Mouse (Mus musculus) limb, embryonic 14.5 days (tissue): ENCODE measurements around the gene Palld. TPM values are rescaled to one million over a fixed set of nuclear protein-coding genes. Genes with fewer than 3 reads are reported as not detected.

ENCODE experiments used
- ATAC-seq: fragments of 200-750 bp; cut with Nextera tagmentation; 2 replicates; pipeline ENCODE4 v1.8.0; 2017; ENCODE audit warnings: low read depth, moderate number of reproducible peaks, moderate TSS enrichment; ENCODE audit not compliant: low FRiP score
- DNase-seq: peaks from one replicate; pipeline ENCODE4 v3.0.0-alpha.2; 2015; ENCODE audit warnings: low spot score
- H3K27ac ChIP-seq: fragments of 300-500 bp; sonication (generic); replicated peaks from 2 replicates; pipeline ENCODE4 v1.5.1; 2014; ENCODE audit warnings: low read depth, mild to moderate bottlenecking, low read length, moderate library complexity, mixed read lengths
- H3K27me3 ChIP-seq: fragments of 300-500 bp; sonication (generic); 2 replicates; pipeline ENCODE4 v1.6.1; 2014; ENCODE audit warnings: low read length, mixed read lengths; ENCODE audit not compliant: control insufficient read depth, insufficient read depth
- H3K36me3 ChIP-seq: fragments of 300-500 bp; sonication (generic); 2 replicates; pipeline ENCODE4 v1.6.1; 2014; ENCODE audit warnings: mild to moderate bottlenecking, low read length, moderate library complexity, mixed read lengths; ENCODE audit not compliant: control insufficient read depth, insufficient read depth
- H3K4me1 ChIP-seq: fragments of 300-500 bp; sonication (generic); 2 replicates; pipeline ENCODE4 v1.6.1; 2014; ENCODE audit warnings: antibody characterized with exemption, low read length, mixed read lengths; ENCODE audit not compliant: control insufficient read depth, insufficient read depth
- H3K4me2 ChIP-seq: fragments of 300-500 bp; sonication (generic); replicated peaks from 2 replicates; pipeline ENCODE4 v1.6.1; 2014; ENCODE audit warnings: low read depth, mild to moderate bottlenecking, low read length, moderate library complexity; ENCODE audit not compliant: severe bottlenecking
- H3K4me3 ChIP-seq: fragments of 300-500 bp; sonication (generic); replicated peaks from 2 replicates; pipeline ENCODE4 v1.5.1; 2014; ENCODE audit warnings: low read length
- H3K9ac ChIP-seq: fragments of 300-500 bp; sonication (generic); 2 replicates; pipeline ENCODE4 v1.6.1; 2014; ENCODE audit warnings: mild to moderate bottlenecking, low read depth, low read length, moderate library complexity; ENCODE audit not compliant: severe bottlenecking
- H3K9me3 ChIP-seq: fragments of 300-500 bp; sonication (generic); 2 replicates; pipeline ENCODE4 v1.6.1; 2016; ENCODE audit warnings: low read length; ENCODE audit not compliant: control insufficient read depth
- POLR2A ChIP-seq: fragments of 200-500 bp; IDR thresholded peaks from 2 replicates; pipeline ENCODE4 v1.8.0; 2012; ENCODE audit warnings: inconsistent platforms, mild to moderate bottlenecking, moderate library complexity, borderline replicate concordance; ENCODE audit not compliant: insufficient read depth, insufficient read length; ENCODE audit errors: extremely low read depth
- WGBS: fragments of 180-500 bp; shearing (Covaris S2); extraction: QIAGEN DNeasy Blood & Tissue Kit; methylation state at CpG from one replicate; pipeline ENCODE4 v1.1.7; 2014; 5-methylcytosine and 5-hydroxymethylcytosine counted together
- polyA plus RNA-seq, 2 experiments: library from polyadenylated mRNA; depleted of rRNA in 1 of 2; stranded (reverse) in 1 of 2; unstranded in 1 of 2; fragments of >200 nt; fragmentation: Nextera tagmentation in 1 of 2; extraction: Ambion mirVana in 1 of 2; gene quantifications; 2 replicates each; pipeline versions ENCODE4 v1.2.1 to v1.2.3; 2012 to 2014

Gene Palld
- polyA plus RNA-seq, 2 experiments = 61.4 to 99.0 TPM

DNA sequence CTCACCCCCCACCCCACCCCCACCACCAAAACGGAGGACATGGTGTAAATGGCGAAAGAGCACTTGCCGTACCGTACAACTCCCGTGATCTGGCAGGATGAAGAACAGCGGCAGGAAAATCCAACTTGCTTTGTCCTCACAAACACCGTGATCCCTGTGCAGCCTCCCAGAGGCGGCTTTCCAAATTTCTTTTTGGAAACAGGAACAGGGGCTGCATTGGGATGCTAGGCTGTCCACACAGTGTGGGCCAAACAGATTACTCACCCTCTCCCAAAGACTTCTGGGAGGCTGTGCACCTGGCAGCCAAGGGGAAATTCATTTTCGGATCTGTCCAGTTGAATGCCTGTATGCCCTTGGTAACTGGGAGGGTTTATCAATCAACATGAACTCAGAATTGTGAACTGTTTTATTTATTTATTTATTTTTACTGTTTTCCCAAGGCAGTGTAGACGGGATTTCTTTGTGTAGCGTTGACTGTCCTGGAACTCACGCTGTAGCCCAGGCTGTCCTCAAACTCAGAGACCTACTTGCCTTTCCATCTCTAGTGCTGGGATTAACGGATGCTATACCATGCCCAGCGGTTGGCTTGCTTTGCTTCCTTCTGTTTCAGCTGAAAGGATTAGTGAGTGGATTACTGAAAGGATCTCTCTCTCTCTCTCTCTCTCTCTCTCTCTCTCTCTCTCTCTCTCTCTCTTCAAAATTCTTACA, 422.1 kb downstream of the Palld start:
- no peaks in the 10 kb centered on the region for H3K9me3 ChIP-seq
- no peaks in the 10 kb centered on the region for H3K27me3 ChIP-seq
- TF ChIP-seq POLR2A = no peak
- no peak overlapping the region for H3K4me3 ChIP-seq
- no peaks in the 10 kb centered on the region for H3K4me1 ChIP-seq
- no peak overlapping the region for H3K4me2 ChIP-seq
- H3K9ac ChIP-seq = no peak overlapping the region
- ATAC-seq = no peak; the same call in 1 of the 2 replicates
- no peak overlapping the region for H3K27ac ChIP-seq
- H3K36me3 ChIP-seq = no peaks in the 10 kb centered on the region
- DNase-seq = no peak
- 87% methylated on average over 14 of the region's 14 CpGs for WGBS

DNA sequence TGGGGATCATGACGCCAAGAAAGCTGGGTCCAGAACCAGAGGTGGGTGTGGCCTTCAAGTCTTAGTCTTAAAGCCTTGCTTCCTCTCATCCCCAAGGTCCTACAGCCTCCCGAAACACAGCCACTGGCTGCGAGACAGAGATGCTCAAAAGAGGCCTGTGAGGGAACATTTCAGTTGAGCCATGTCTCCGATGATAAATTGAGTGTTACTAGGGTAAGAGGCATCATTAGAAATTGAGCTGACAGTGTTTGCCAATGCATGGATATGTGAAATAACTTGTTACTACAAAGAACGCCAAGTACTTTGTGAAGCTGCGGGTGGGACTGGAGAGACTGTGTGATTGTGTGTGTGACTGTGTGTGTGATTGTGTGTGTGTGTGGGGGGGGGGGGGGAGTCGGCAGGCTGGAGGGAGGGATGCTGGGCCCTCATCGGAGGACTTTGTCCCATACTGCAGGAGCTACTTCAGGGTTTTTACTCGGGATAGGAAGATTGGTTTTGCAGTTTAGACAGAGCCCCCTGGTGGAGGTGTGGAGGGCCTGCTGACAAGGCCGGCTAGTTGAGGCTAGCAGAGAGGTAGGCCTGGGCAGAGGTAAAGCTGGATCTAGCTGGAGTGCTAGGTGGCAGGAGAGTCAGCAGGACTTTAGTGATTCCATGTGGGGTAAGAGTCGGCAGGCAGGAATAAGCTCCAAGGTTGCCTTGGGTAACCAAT, 422.8 kb downstream of the Palld start:
- Histone ChIP-seq H3K4me2 (no peak overlapping the region), H3K27ac (no peak overlapping the region), H3K4me3 (no peak overlapping the region), H3K9ac (no peak overlapping the region), H3K36me3 (no peaks in the 10 kb centered on the region), H3K4me1 (no peaks in the 10 kb centered on the region), H3K27me3 (no peaks in the 10 kb centered on the region), H3K9me3 (no peaks in the 10 kb centered on the region)
- ATAC-seq = no peak
- WGBS = 55% methylated on average over 10 of the region's 11 CpGs
- no peak for DNase-seq
- TF ChIP-seq POLR2A = no peak

DNA sequence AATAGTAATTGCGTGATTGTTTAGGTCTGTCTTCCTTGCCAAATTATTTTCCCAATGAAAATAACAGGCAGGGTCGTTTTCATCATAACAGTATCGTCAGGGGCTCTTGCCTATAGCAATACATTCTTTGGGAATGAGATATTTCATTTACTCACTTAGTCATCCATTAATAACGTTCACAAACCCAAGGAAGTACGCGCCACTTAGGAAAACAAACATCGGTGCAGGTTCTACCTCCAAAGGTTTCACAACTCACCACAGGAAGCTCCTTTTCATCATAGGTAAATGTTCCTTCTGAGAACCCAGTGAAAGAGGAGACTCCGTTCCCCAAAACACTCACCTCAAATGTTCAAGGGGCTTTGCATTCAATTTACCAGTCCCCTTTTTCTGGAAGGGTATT, 423.7 kb downstream of the Palld start:
- Histone ChIP-seq H3K27me3 (no peaks in the 10 kb centered on the region), H3K4me3 (no peak overlapping the region), H3K4me1 (no peaks in the 10 kb centered on the region), H3K36me3 (no peaks in the 10 kb centered on the region), H3K9me3 (no peaks in the 10 kb centered on the region), H3K9ac (no peak overlapping the region), H3K27ac (no peak overlapping the region), H3K4me2 (no peak overlapping the region)
- no peak for ATAC-seq
- DNase-seq = no peak
- TF ChIP-seq POLR2A = no peak
- WGBS = 68% methylated on average over 8 of the region's 8 CpGs

DNA sequence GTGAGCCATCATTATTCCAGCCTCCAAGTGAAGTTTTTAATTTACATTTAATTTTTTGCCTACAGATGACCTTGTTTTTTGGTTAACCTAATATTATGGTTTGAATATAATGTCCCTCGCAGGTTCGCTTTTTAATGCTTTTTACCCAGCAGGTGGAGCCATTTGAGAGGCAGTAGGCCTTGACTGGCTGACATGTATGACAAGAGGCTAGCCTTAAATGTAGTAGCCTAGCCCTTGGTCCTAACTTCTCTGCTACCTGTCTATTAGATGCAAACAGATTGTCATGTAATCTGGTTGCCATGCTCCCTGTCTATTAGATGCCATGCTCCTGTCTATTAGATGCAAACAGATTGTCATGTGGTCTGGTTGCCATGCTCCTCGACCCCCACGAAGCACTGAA, 424.3 kb downstream of the Palld start:
- Histone ChIP-seq H3K36me3 (no peaks in the 10 kb centered on the region), H3K4me2 (no peak overlapping the region), H3K4me3 (no peak overlapping the region), H3K4me1 (no peaks in the 10 kb centered on the region), H3K9ac (no peak overlapping the region), H3K27me3 (no peaks in the 10 kb centered on the region), H3K27ac (no peak overlapping the region), H3K9me3 (no peaks in the 10 kb centered on the region)
- no peak for DNase-seq
- ATAC-seq = no peak
- TF ChIP-seq POLR2A = no peak
- 86% methylated on average over 4 of the region's 4 CpGs for WGBS

DNA sequence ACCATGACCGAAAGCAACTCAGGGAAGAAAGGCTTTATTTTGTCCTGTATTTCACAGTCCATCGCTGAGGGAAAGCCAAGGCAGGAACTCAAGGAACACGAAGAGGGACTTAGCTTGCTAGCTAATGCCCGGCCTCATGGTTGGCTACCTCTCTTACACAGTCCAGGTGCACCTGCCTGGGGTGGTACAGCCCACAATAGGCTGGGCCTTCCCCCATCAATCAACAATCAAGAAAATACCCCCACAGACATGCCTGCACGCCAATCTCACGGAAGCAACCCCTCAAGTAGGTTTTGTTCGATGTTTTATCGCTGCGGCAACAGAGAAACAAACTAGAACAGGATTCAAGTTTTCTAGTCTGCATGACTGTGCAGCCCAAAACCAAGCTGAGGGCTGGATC, 426.3 kb downstream of the Palld start:
- Histone ChIP-seq H3K9me3 (no peaks in the 10 kb centered on the region), H3K9ac (no peak overlapping the region), H3K4me2 (no peak overlapping the region), H3K27ac (no peak overlapping the region), H3K27me3 (no peaks in the 10 kb centered on the region), H3K4me1 (no peaks in the 10 kb centered on the region), H3K36me3 (no peaks in the 10 kb centered on the region), H3K4me3 (no peak overlapping the region)
- TF ChIP-seq POLR2A = no peak
- no peak for DNase-seq
- WGBS = 89% methylated on average over 9 of the region's 9 CpGs
- ATAC-seq = no peak
